Mouse (Mus musculus) neural tube, embryonic 12.5 days (tissue): ENCODE measurements around the gene Ccdc180. TPM values are rescaled to one million over a fixed set of nuclear protein-coding genes. Genes with fewer than 3 reads are reported as not detected.

Experiments
- ATAC-seq: fragments of 200-750 bp; cut with Nextera tagmentation; 2 replicates; pipeline ENCODE4 v1.8.0; 2017; ENCODE audit warnings: low read depth, mild to moderate bottlenecking, moderate TSS enrichment, moderate library complexity; ENCODE audit not compliant: low FRiP score
- H3K27ac ChIP-seq: fragments of 300-500 bp; sonication (generic); 2 replicates; pipeline ENCODE4 v1.5.1; 2016
- H3K27me3 ChIP-seq: fragments of 300-500 bp; sonication (generic); replicated peaks from 2 replicates; pipeline ENCODE4 v1.6.1; 2016; ENCODE audit warnings: mild to moderate bottlenecking
- H3K36me3 ChIP-seq: fragments of 300-500 bp; sonication (generic); 2 replicates; pipeline ENCODE4 v1.6.1; 2016; ENCODE audit warnings: mild to moderate bottlenecking
- H3K4me1 ChIP-seq: fragments of 300-500 bp; sonication (generic); 2 replicates; pipeline ENCODE4 v1.6.1; 2016
- H3K4me2 ChIP-seq: fragments of 300-500 bp; sonication (generic); replicated peaks from 2 replicates; pipeline ENCODE4 v1.6.1; 2016; ENCODE audit warnings: mild to moderate bottlenecking
- H3K4me3 ChIP-seq: fragments of 300-500 bp; sonication (generic); 2 replicates; pipeline ENCODE4 v1.5.1; 2016
- H3K9ac ChIP-seq: fragments of 300-500 bp; sonication (generic); 2 replicates; pipeline ENCODE4 v1.6.1; 2016; ENCODE audit warnings: mild to moderate bottlenecking
- H3K9me3 ChIP-seq: fragments of 300-500 bp; sonication (generic); 2 replicates; pipeline ENCODE4 v1.6.1; 2016; ENCODE audit warnings: mild to moderate bottlenecking
- WGBS: fragments of 180-500 bp; shearing (Covaris S2); methylation state at CpG from one replicate; pipeline ENCODE4 v1.1.7; 2016; 5-methylcytosine and 5-hydroxymethylcytosine counted together
- polyA plus RNA-seq: library from polyadenylated mRNA; unstranded; fragments of >200 nt; fragmentation: Nextera tagmentation; extraction: Ambion mirVana; gene quantifications from 2 replicates; pipeline ENCODE4 v1.2.1, GENCODE M21; 2016

Gene Ccdc180
- polyA plus RNA-seq, 1 experiment from 2014 or later = not detected

GRCm38 (mm10) chr4:45964771-45965439, 74.8 kb downstream of the Ccdc180 start, which contains the start of gene Tdrd7:
TSS of gene Tdrd7 (plus strand) at chr4:45965334.
- WGBS = 84% methylated on average over 10 of the region's 10 CpGs
- no peaks in the 10 kb centered on the region for H3K36me3 ChIP-seq
- H3K4me2 ChIP-seq = 0 out of 2 replicates have a peak within 1 kb of the TSS, but pooled peaks have one; percentile 14

GRCm38 (mm10) chr4:45965737-45966447, 75.8 kb downstream of the Ccdc180 start:
- Histone ChIP-seq H3K4me1 (peaks cover 13% of the 10 kb centered on the region; the same call in 1 of the 2 replicates), H3K27ac (no peak overlapping the region), H3K4me3 (no peak overlapping the region), H3K9ac (no peak overlapping the region), H3K36me3 (no peaks in the 10 kb centered on the region), H3K9me3 (no peaks in the 10 kb centered on the region), H3K4me2 (0 out of 2 replicates have a peak overlapping the region, but pooled peaks have one; percentile 14), H3K27me3 (no peaks in the 10 kb centered on the region)
- 34% methylated on average over 13 of the region's 13 CpGs for WGBS
- no peak for ATAC-seq

More at GRCm38 (mm10) chr4:45964771-45965439, 74.8 kb downstream of the Ccdc180 start, which contains the start of gene Tdrd7:
- Histone ChIP-seq H3K4me1 (peaks cover 13% of the 10 kb centered on the region; the same call in 1 of the 2 replicates), H3K9me3 (no peaks in the 10 kb centered on the region), H3K9ac (no peak within 1 kb of the TSS), H3K4me3 (no peak within 1 kb of the TSS), H3K27ac (no peak within 1 kb of the TSS), H3K27me3 (no peaks in the 10 kb centered on the region)
- ATAC-seq = no peak

GRCm38 (mm10) chr4:45966716-45967115, 76.6 kb downstream of the Ccdc180 start:
- Histone ChIP-seq H3K9ac (no peak overlapping the region), H3K27me3 (no peaks in the 10 kb centered on the region), H3K36me3 (no peaks in the 10 kb centered on the region), H3K27ac (no peak overlapping the region), H3K4me2 (no peak overlapping the region), H3K4me3 (no peak overlapping the region), H3K9me3 (no peaks in the 10 kb centered on the region), H3K4me1 (peaks cover 13% of the 10 kb centered on the region; the same call in 1 of the 2 replicates)
- no peak for ATAC-seq
- WGBS = 37% methylated on average over 6 of the region's 6 CpGs

GRCm38 (mm10) chr4:45967479-45968341, 77.6 kb downstream of the Ccdc180 start:
- Histone ChIP-seq H3K36me3 (no peaks in the 10 kb centered on the region), H3K4me1 (peaks cover 13% of the 10 kb centered on the region; the same call in 1 of the 2 replicates), H3K9ac (no peak overlapping the region), H3K9me3 (no peaks in the 10 kb centered on the region), H3K4me3 (no peak overlapping the region), H3K27ac (no peak overlapping the region), H3K27me3 (no peaks in the 10 kb centered on the region), H3K4me2 (no peak overlapping the region)
- ATAC-seq = no peak
- WGBS = 33% methylated on average over 9 of the region's 9 CpGs

- H3K4me1 ChIP-seq = peaks cover 13% of the 10 kb centered on the region; the same call in 1 of the 2 replicates
- no peaks in the 10 kb centered on the region for H3K36me3 ChIP-seq
- 73% methylated on average over 2 of the region's 2 CpGs for WGBS
- no peak overlapping the region for H3K4me2 ChIP-seq
- H3K4me3 ChIP-seq = no peak overlapping the region
- H3K27ac ChIP-seq = no peak overlapping the region
- no peaks in the 10 kb centered on the region for H3K27me3 ChIP-seq
- no peak overlapping the region for H3K9ac ChIP-seq
- H3K9me3 ChIP-seq = no peaks in the 10 kb centered on the region
- ATAC-seq = no peak
Measured at GRCm38 (mm10) chr4:45969051-45969450, 78.9 kb downstream of the Ccdc180 start.

- no peaks in the 10 kb centered on the region for H3K9me3 ChIP-seq
- 73% methylated on average over 7 of the region's 7 CpGs for WGBS
- H3K4me1 ChIP-seq = peaks cover 13% of the 10 kb centered on the region; the same call in 1 of the 2 replicates
Measured at GRCm38 (mm10) chr4:45970048-45970560, 80.0 kb downstream of the Ccdc180 start.

GRCm38 (mm10) chr4:45971806-45972447, 81.8 kb downstream of the Ccdc180 start:
- Histone ChIP-seq H3K4me2 (peak overlapping the region; percentile 92), H3K36me3 (no peaks in the 10 kb centered on the region), H3K4me1 (peaks cover 8% of the 10 kb centered on the region; the same call in 1 of the 2 replicates), H3K4me3 (peak overlapping the region; percentile 77), H3K27ac (no peak overlapping the region), H3K9ac (peak overlapping the region; percentile 75), H3K27me3 (0 out of 2 replicates have a peak, but pooled peaks cover 5% of the 10 kb centered on the region), H3K9me3 (no peaks in the 10 kb centered on the region)
- WGBS = 3% methylated on average over 51 of the region's 51 CpGs
- ATAC-seq = peak; percentile 99

More at GRCm38 (mm10) chr4:45970048-45970560, 80.0 kb downstream of the Ccdc180 start:
- no peak overlapping the region for H3K27ac ChIP-seq
- H3K27me3 ChIP-seq = 0 out of 2 replicates have a peak, but pooled peaks cover 5% of the 10 kb centered on the region
- no peaks in the 10 kb centered on the region for H3K36me3 ChIP-seq
- no peak for ATAC-seq
- H3K4me2 ChIP-seq = no peak overlapping the region
- no peak overlapping the region for H3K4me3 ChIP-seq
- no peak overlapping the region for H3K9ac ChIP-seq

GRCm38 (mm10) chr4:45972448-45972854, 82.3 kb downstream of the Ccdc180 start:
- peaks cover 7% of the 10 kb centered on the region; the same call in 1 of the 2 replicates for H3K4me1 ChIP-seq
- H3K4me2 ChIP-seq = peak overlapping the region; percentile 92
- ATAC-seq = peak; percentile 82
- H3K9ac ChIP-seq = peak overlapping the region; percentile 75
- no peaks in the 10 kb centered on the region for H3K36me3 ChIP-seq
- 0 out of 2 replicates have a peak, but pooled peaks cover 5% of the 10 kb centered on the region for H3K27me3 ChIP-seq
- WGBS = under 1% methylated on average over 53 of the region's 53 CpGs
- H3K9me3 ChIP-seq = no peaks in the 10 kb centered on the region
- no peak overlapping the region for H3K27ac ChIP-seq
- peak overlapping the region; percentile 77 for H3K4me3 ChIP-seq

GRCm38 (mm10) chr4:45972951-45973350, 82.8 kb downstream of the Ccdc180 start:
- 33% methylated on average over 9 of the region's 9 CpGs for WGBS

GRCm38 (mm10) chr4:45976931-45977667, 87.0 kb downstream of the Ccdc180 start:
- no peak overlapping the region for H3K4me3 ChIP-seq
- H3K36me3 ChIP-seq = no peaks in the 10 kb centered on the region
- no peak for ATAC-seq
- 0 out of 2 replicates have a peak, but pooled peaks cover 7% of the 10 kb centered on the region for H3K27me3 ChIP-seq
- no peak overlapping the region for H3K4me2 ChIP-seq
- no peak overlapping the region for H3K27ac ChIP-seq
- no peaks in the 10 kb centered on the region for H3K9me3 ChIP-seq
- H3K9ac ChIP-seq = no peak overlapping the region
- H3K4me1 ChIP-seq = no peaks in the 10 kb centered on the region
- WGBS = 79% methylated on average over 6 of the region's 6 CpGs

More at GRCm38 (mm10) chr4:45972951-45973350, 82.8 kb downstream of the Ccdc180 start:
- no peaks in the 10 kb centered on the region for H3K9me3 ChIP-seq
- peak overlapping the region; percentile 75; the same call in 1 of the 2 replicates for H3K9ac ChIP-seq
- no peak overlapping the region for H3K27ac ChIP-seq
- H3K4me3 ChIP-seq = peak overlapping the region; percentile 77
- peak overlapping the region; percentile 92 for H3K4me2 ChIP-seq
- H3K4me1 ChIP-seq = 0 out of 2 replicates have a peak, but pooled peaks cover 2% of the 10 kb centered on the region
- H3K36me3 ChIP-seq = no peaks in the 10 kb centered on the region
- no peak for ATAC-seq
- 0 out of 2 replicates have a peak, but pooled peaks cover 5% of the 10 kb centered on the region for H3K27me3 ChIP-seq
